Mouse (Mus musculus): ENCODE results near the gene Edem3.
"Not testable (repeated sequence)": the region's sequence is repeated elsewhere in the genome, so short reads cannot be mapped to it uniquely, and the experiment has no call there.

Edem3 gene

GRCm38 (mm10) chr1:151810628-151811421 is 55.7 kb downstream of the Edem3 start:
- no peak for DNase-seq (ENCODE audit: low read depth in 2 of 2, low spot score in 2 of 2)

GRCm38 (mm10) chr1:151811456-151811855 is 56.3 kb downstream of the Edem3 start:
- no peak for DNase-seq (ENCODE audit: low read depth in 2 of 2, low spot score in 2 of 2)

- DNase-seq (ENCODE audit: low read depth in 2 of 2, low spot score in 2 of 2) = no peak
Measured at GRCm38 (mm10) chr1:151812004-151812712, 57.0 kb downstream of the Edem3 start.

- DNase-seq (ENCODE audit: low read depth in 2 of 2, low spot score in 2 of 2) = no peak
Measured at GRCm38 (mm10) chr1:151816051-151816450, 60.9 kb downstream of the Edem3 start.

GRCm38 (mm10) chr1:151819190-151819589 is 64.0 kb downstream of the Edem3 start:
- DNase-seq (ENCODE audit: low read depth in 2 of 2, low spot score in 2 of 2) = no peak

GRCm38 (mm10) chr1:151820457-151820856 is 65.3 kb downstream of the Edem3 start:
- peak; percentile 32 to 54 for DNase-seq (ENCODE audit: low read depth in 2 of 2, low spot score in 2 of 2)

- no peak for DNase-seq (ENCODE audit: low read depth in 2 of 2, low spot score in 2 of 2)
Measured at GRCm38 (mm10) chr1:151825065-151825464, 69.9 kb downstream of the Edem3 start.

- DNase-seq (ENCODE audit: low read depth in 2 of 2, low spot score in 2 of 2) = no peak
Measured at GRCm38 (mm10) chr1:151831791-151832190, 76.6 kb downstream of the Edem3 start.

- no peak for DNase-seq (ENCODE audit: low read depth in 2 of 2, low spot score in 2 of 2)
Measured at GRCm38 (mm10) chr1:151835261-151835660, 80.1 kb downstream of the Edem3 start.

GRCm38 (mm10) chr1:151840345-151840744 is 85.2 kb downstream of the Edem3 start:
- DNase-seq (ENCODE audit: low read depth in 2 of 2, low spot score in 2 of 2) = not testable (repeated sequence)

- no peak for DNase-seq (ENCODE audit: low read depth in 2 of 2, low spot score in 2 of 2)
Measured at GRCm38 (mm10) chr1:151845252-151845832, 90.2 kb downstream of the Edem3 start.

GRCm38 (mm10) chr1:151845926-151846782 is 91.0 kb downstream of the Edem3 start:
- DNase-seq (ENCODE audit: low read depth in 2 of 2, low spot score in 2 of 2) = no peak

GRCm38 (mm10) chr1:151848286-151848685 is 93.1 kb downstream of the Edem3 start:
- no peak for DNase-seq (ENCODE audit: low read depth in 2 of 2, low spot score in 2 of 2)

- no peak for DNase-seq (ENCODE audit: low read depth in 2 of 2, low spot score in 2 of 2)
Measured at GRCm38 (mm10) chr1:151849993-151850608, 94.9 kb downstream of the Edem3 start.

- no peak for DNase-seq (ENCODE audit: low read depth in 2 of 2, low spot score in 2 of 2)
Measured at GRCm38 (mm10) chr1:151851051-151851848, 96.1 kb downstream of the Edem3 start.

GRCm38 (mm10) chr1:151851976-151852375 is 96.8 kb downstream of the Edem3 start:
- DNase-seq (ENCODE audit: low read depth in 2 of 2, low spot score in 2 of 2) = no peak

- DNase-seq (ENCODE audit: low read depth in 2 of 2, low spot score in 2 of 2) = no peak
Measured at GRCm38 (mm10) chr1:151855561-151855960, 100.4 kb downstream of the Edem3 start.

- DNase-seq (ENCODE audit: low read depth in 2 of 2, low spot score in 2 of 2) = no peak
Measured at GRCm38 (mm10) chr1:151858474-151858873, 103.3 kb downstream of the Edem3 start.

GRCm38 (mm10) chr1:151861334-151861995 is 106.3 kb downstream of the Edem3 start:
- DNase-seq (ENCODE audit: low read depth in 2 of 2, low spot score in 2 of 2) = no peak

Data from CD8-positive naive resting alpha-beta T cell, adult 2 months (primary cell).